Mouse (Mus musculus): Measurements from ENCODE around the gene Aig1.

Gene Aig1

DNA sequence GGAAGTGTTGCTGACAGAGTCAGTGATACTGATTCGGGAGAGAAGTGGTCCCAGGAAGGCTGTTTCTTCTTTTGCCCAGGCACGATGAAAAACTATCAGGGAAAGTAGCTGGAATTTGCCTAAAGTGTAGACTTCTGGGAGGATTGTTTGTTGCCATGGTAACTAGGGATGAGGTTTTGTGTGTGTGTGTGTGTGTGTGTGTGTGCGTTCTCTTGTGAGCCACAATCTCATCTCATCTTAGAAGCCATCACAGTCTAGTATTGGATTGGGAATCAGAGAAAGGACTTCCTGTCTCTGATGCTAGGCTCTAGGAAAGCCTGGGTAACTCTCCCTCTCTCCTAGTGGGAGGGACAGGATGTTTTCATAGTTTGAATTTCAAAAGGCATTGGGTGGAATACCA, 237.0 kb downstream of the Aig1 start:
- no peak for DNase-seq (ENCODE audit: low read depth, low spot score)

DNA sequence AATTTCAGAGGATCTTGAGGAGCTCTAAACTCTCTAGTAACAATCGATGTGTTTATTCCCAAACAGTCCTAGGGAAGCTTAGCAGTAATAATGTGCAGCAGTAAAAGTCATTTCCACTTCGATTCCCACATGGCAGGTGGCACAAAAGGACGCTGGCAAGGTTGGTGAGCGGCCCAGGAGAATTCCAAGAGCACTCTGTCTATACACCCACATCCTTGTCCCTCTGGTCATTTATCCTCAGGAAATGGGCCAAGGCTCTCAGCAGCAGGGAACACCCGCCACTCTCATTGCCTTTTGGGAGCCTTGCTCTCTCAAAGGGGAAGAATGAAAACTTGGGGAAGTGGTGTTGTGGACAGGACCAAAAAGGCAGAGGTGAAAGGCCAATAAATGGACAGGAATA, 245.0 kb downstream of the Aig1 start:
- no peak for DNase-seq (ENCODE audit: low read depth, low spot score)

DNA sequence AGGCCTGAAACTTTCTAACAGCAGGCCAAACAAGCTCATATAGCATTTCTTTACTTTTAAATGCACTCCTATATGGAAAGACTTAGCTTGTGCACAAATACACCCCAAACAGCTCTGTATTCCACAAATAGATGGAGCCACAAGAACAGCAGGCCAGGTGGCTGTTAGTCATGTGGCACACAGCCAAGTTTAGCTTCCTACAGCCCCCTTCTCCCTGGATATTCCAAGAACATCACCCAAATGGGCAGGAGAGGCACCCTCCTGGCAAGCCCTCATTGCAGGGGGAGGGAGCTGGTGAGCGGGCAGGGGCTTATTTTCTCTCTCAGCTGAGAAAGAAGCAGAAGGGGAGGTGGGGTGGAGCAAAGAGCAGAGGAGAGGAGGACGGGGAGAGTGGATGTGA, 267.9 kb downstream of the Aig1 start:
- peak; percentile 80 for DNase-seq (ENCODE audit: low read depth, low spot score)

DNA sequence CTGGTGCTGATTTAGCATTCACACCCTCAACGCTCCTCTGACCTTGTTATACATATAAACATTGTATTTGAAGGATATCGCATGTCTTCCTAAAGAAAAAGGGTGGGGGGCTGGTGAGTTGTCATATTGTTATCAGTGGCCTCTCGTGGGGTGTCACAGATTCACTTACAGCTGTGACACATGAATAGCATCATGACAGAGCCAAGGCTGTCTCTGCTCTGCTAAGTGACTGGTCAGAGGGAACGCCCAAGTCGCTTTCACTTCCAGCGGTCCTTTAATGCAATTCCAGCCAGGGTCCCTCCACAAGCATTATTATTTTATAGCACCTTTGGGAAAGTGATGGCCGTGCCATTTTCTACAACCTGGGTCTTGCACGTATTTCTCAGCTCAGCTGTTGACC, 271.3 kb downstream of the Aig1 start:
- no peak for DNase-seq (ENCODE audit: low read depth, low spot score)

Measured in telencephalon, adult 2 months (tissue).